Mouse (Mus musculus) liver, adult 2 months (tissue): Measurements from ENCODE around the gene Arhgef15. TPM values are rescaled to one million over a fixed set of nuclear protein-coding genes. Genes with fewer than 3 reads are reported as not detected.
"Not testable (repeated sequence)": the region's sequence is repeated elsewhere in the genome, so short reads cannot be mapped to it uniquely, and the experiment has no call there.

Experiments
- DNase-seq: peaks from one replicate; pipeline ENCODE4 v3.0.0-alpha.2; 2011; ENCODE audit warnings: low read depth, low spot score; ENCODE audit errors: extremely low read depth
- H3K27ac ChIP-seq: fragments of 200-500 bp; replicated peaks from 2 replicates; pipeline ENCODE4 v1.5.1; 2012; ENCODE audit warnings: low read depth, mild to moderate bottlenecking, control low read depth, inconsistent platforms, low read length; ENCODE audit not compliant: insufficient read depth
- H3K27me3 ChIP-seq: fragments of 200-500 bp; 2 replicates; pipeline ENCODE4 v1.6.1; 2012; ENCODE audit warnings: mild to moderate bottlenecking, moderate library complexity, low read length, inconsistent platforms; ENCODE audit not compliant: control insufficient read depth, insufficient read depth
- H3K36me3 ChIP-seq: fragments of 200-500 bp; 2 replicates; pipeline ENCODE4 v1.6.1; 2012; ENCODE audit warnings: low read length, inconsistent platforms; ENCODE audit not compliant: control insufficient read depth, insufficient read depth
- H3K4me1 ChIP-seq: fragments of 200-500 bp; 2 replicates; pipeline ENCODE4 v1.6.1; 2011; ENCODE audit warnings: low read length; ENCODE audit not compliant: control insufficient read depth, insufficient read depth
- H3K4me3 ChIP-seq: fragments of 200-500 bp; 2 replicates; pipeline ENCODE4 v1.5.1; 2011; ENCODE audit warnings: low read depth, mild to moderate bottlenecking, control low read depth, low read length, moderate library complexity; ENCODE audit not compliant: insufficient read depth
- H3K79me2 ChIP-seq: fragments of 200-500 bp; 2 replicates; pipeline ENCODE4 v1.6.1; 2012; ENCODE audit warnings: inconsistent platforms, mild to moderate bottlenecking, low read length, moderate library complexity; ENCODE audit not compliant: control insufficient read depth, insufficient read depth
- H3K9ac ChIP-seq: fragments of 200-500 bp; 2 replicates; pipeline ENCODE4 v1.6.1; 2012; ENCODE audit warnings: low read depth, mild to moderate bottlenecking, control low read depth, inconsistent platforms, low read length
- CTCF ChIP-seq: fragments of 200-500 bp; IDR thresholded peaks from 2 replicates; pipeline ENCODE4 v1.5.1; 2011; ENCODE audit warnings: low read depth, low read length, control low read depth
- POLR2A ChIP-seq: fragments of 200-500 bp; IDR thresholded peaks from 2 replicates; pipeline ENCODE4 v1.6.1; 2011; ENCODE audit warnings: low read length, control low read depth; ENCODE audit not compliant: insufficient read depth; ENCODE audit errors: extremely low read depth
- WGBS: fragments of 180-500 bp; shearing (Covaris S2); methylation state at CpG from one replicate; pipeline ENCODE4 v1.1.7; 2018; 5-methylcytosine and 5-hydroxymethylcytosine counted together
- polyA plus RNA-seq: library from polyadenylated mRNA; depleted of rRNA; stranded (reverse); fragments of >200 nt; gene quantifications from 2 replicates; pipeline ENCODE4 v1.2.3, GENCODE M21; 2012
- total RNA-seq: library from RNA; depleted of rRNA; stranded (reverse); fragments of >200 nt; gene quantifications from 2 replicates; pipeline ENCODE4 v1.2.3, GENCODE M21; 2014

Arhgef15 gene
- total and polyA plus RNA-seq, 2 experiments, result 2.4 to 14.8 TPM

DNA sequence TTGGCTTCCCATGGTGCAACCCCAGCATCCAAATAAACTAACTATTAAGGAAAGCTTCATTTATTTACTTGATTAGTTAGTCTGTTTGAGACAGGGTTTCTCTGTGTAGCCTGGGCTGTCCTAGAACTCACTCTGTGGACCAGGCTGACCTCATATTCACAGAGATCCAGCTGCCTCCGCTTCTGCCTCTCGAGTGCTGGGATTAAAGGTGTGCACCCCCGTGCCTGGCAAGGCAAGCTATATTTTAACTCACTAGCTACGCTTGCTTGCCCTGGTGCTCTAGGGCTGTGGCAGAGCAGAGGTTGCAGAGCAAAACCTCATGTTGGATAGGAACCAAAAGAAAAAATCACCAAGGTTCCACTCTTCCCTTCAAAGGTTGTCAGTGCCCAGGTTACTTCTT is 16.8 kb downstream of the Arhgef15 start:
- no peak for DNase-seq
- Histone ChIP-seq H3K4me1 (no peaks in the 10 kb centered on the region), H3K27me3 (no peaks in the 10 kb centered on the region), H3K79me2 (no peaks in the 10 kb centered on the region), H3K9ac (no peak overlapping the region; the same call in 1 of the 2 replicates), H3K4me3 (no peak overlapping the region), H3K36me3 (no peaks in the 10 kb centered on the region), H3K27ac (no peak overlapping the region)
- TF ChIP-seq CTCF (no peak), POLR2A (no peak)
- 67% methylated on average over 4 of the region's 4 CpGs for WGBS

DNA sequence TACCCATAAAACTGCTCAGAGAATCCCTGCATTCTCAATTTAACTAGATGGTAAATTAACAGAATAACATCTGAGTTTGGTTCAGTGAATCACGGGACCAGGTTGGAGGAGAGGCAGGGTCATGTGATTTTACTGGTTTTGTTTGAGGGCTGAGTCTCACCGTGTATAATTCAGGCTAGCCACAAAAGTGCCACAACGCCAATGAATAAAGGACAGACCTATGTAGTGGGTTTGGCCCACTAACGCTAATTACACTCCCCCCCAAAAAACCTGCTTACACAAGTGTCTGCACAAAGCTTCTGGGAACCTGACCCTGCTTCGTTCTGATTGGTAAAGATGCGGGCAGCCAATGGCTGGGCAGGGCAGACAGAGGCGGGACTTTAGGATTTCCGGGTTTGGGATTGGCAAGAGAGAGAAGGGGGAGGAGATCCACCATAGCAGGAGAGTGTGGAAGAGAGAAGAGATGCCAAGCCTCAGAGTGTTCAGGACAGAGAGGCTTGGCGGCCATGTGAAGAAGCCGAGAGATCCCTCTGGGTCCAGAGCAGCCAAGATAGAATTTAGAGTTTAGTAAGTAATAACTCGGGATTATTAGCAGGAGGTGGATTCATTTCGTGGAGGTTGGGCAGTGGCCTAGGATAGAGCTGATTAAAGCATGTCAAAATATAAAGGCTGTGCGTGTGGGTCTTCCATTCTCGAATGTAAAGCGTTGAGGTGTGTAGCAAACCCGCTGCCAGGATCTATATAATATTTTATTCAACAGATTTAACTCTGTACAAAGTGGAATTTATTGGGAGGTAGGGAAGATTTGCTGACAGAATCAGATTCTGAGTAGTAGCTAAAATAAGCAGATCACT is 17.6 kb downstream of the Arhgef15 start:
- Histone ChIP-seq H3K4me3 (peak overlapping the region; percentile 43), H3K27me3 (no peaks in the 10 kb centered on the region), H3K27ac (peak overlapping the region; percentile 26; the same call in 1 of the 2 replicates), H3K79me2 (no peaks in the 10 kb centered on the region), H3K9ac (peak overlapping the region; percentile 40), H3K4me1 (no peaks in the 10 kb centered on the region), H3K36me3 (no peaks in the 10 kb centered on the region)
- peak; percentile 86 for DNase-seq
- TF ChIP-seq POLR2A (0 out of 2 replicates have a peak, but pooled peaks have one; percentile 22), CTCF (no peak)
- WGBS, result 2% methylated on average over 16 of the region's 16 CpGs

DNA sequence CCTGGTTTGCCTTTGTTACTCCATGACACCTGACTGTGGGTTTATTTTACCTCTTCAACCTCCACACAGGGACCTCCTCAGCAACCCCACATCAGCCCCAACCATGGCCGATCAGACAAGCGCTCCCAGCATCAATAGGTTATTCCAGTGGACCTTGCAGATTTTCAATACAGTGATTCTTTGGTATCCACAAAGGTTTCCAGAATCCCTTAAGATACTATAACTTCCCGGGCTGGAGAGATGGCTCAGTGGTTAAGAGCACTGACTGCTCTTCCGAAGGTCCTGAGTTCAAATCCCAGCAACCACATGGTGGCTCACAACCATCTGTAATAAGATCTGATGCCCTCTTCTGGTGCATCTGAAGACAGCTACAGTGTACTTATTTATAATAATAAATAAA is 20.3 kb downstream of the Arhgef15 start:
- not testable (repeated sequence) for H3K4me3 ChIP-seq, H3K27me3 ChIP-seq, H3K9ac ChIP-seq, H3K36me3 ChIP-seq, H3K79me2 ChIP-seq, DNase-seq, H3K4me1 ChIP-seq, H3K27ac ChIP-seq
- WGBS, result 90% methylated on average over 4 of the region's 4 CpGs

DNA sequence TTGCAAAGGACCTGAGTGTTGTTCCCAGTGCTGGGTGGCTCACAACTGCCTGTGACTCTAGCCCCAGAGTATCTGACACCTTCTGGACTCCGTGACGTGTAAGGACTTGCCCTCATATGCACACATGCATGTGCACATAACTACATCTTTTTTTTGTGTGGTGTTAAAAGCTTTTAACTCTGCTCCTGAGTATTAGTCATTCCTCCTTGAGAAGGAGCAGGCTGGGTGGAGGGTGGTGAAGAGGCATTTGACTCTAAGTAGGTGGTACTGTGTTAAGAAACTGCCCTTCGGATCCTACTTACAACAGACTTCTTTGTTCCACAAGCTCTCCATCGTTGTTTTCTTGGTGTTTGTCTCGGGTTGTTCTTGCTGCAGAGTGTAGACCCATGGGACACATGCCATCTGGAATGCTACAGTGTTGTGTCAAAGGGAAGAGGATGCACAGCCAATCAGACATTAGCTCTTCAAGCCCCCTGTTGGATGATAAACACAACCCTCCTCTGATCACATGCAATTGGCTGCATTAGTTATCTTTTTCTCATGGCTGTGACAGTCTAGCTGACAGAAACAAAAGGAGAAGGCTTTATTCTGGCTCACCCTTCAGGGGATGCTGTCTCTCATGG is 23.3 kb downstream of the Arhgef15 start:
- DNase-seq, result no peak
- no peaks in the 10 kb centered on the region for H3K27me3 ChIP-seq
- H3K4me3 ChIP-seq, result no peak overlapping the region
- TF ChIP-seq POLR2A (no peak), CTCF (no peak)
- WGBS, result 79% methylated on average over 5 of the region's 5 CpGs
- H3K79me2 ChIP-seq, result no peaks in the 10 kb centered on the region
- no peaks in the 10 kb centered on the region for H3K4me1 ChIP-seq
- H3K9ac ChIP-seq, result no peak overlapping the region
- no peaks in the 10 kb centered on the region for H3K36me3 ChIP-seq
- no peak overlapping the region for H3K27ac ChIP-seq

DNA sequence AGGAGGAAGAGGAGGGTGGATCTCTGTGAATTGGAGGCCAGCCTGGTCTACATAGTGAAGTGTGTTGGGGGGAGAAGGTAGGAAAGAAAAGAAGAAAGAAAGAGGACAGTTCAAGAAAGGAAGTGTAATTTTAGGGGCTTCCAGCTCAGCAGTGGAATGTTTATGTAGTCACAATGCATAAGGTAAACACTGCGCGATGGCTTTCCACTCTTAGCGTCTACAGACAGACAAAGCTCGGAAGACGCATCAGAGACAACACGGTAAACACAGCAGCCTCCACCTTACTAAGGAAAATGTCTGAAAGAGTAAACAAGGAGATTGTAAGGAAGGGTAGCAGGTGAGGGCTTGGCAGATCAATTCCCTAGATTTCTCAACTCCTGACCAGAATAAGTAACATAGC is 27.3 kb downstream of the Arhgef15 start:
- Histone ChIP-seq H3K27ac (no peak overlapping the region), H3K4me3 (no peak overlapping the region), H3K79me2 (no peaks in the 10 kb centered on the region), H3K27me3 (no peaks in the 10 kb centered on the region), H3K9ac (no peak overlapping the region), H3K4me1 (no peaks in the 10 kb centered on the region), H3K36me3 (no peaks in the 10 kb centered on the region)
- TF ChIP-seq CTCF, result no peak
- no peak for TF ChIP-seq POLR2A
- WGBS, result 35% methylated on average over 6 of the region's 6 CpGs
- DNase-seq, result no peak

DNA sequence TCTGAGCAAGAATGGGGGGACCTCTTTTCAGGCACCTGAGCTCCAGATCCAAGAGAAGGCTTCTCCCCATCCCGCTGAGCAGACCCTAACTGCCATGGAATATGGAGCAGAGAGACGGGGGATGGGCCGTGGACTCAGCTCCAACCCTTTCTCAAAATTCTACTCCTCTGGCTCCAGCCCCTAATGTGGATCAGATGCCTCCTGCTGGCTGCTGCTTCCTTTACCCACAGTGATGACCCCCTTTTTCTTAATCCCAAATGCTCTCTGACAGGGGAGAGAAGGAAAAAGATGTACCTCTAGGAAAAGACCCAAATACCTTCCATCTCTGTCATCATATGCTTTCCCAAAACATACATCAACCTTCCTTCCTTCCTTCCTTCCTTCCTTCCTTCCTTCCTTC is 30.3 kb downstream of the Arhgef15 start, which contains the start of gene Odf4:
TSS of gene Odf4 (minus strand) at position 101 of the 400 bp plus-strand sequence.
- TF ChIP-seq POLR2A, result no peak
- TF ChIP-seq CTCF, result no peak
- DNase-seq, result no peak
- Histone ChIP-seq H3K9ac (no peak within 1 kb of the TSS), H3K27me3 (no peaks in the 10 kb centered on the region), H3K36me3 (no peaks in the 10 kb centered on the region), H3K79me2 (no peaks in the 10 kb centered on the region), H3K27ac (no peak within 1 kb of the TSS), H3K4me1 (no peaks in the 10 kb centered on the region), H3K4me3 (no peak within 1 kb of the TSS)
- WGBS, result 90% methylated on average over 3 of the region's 3 CpGs
